Mouse (Mus musculus): ENCODE data around the gene Pdk1. TPM values are rescaled to one million over a fixed set of nuclear protein-coding genes. Genes with fewer than 3 reads are reported as not detected.

The Pdk1 gene
- polyA plus RNA-seq, 1 experiment from 2014 or later: 54.8 TPM

GRCm38 (mm10) chr2:71938716-71939393 lies 65.8 kb downstream of the Pdk1 start:
- Histone ChIP-seq H3K36me3 (no peaks in the 10 kb centered on the region), H3K27ac (no peak overlapping the region), H3K4me2 (no peak overlapping the region), H3K27me3 (no peaks in the 10 kb centered on the region), H3K4me1 (replicated peaks) (no peaks in the 10 kb centered on the region), H3K9me3 (no peaks in the 10 kb centered on the region), H3K9ac (replicated peaks) (no peak overlapping the region), H3K4me3 (replicated peaks) (no peak overlapping the region)
- 67% methylated on average over 6 of the region's 6 CpGs for WGBS
- ATAC-seq (ENCODE audit: insufficient number of reproducible peaks, insufficient read depth, low FRiP score, low TSS enrichment, low read depth): no peak

DNA sequence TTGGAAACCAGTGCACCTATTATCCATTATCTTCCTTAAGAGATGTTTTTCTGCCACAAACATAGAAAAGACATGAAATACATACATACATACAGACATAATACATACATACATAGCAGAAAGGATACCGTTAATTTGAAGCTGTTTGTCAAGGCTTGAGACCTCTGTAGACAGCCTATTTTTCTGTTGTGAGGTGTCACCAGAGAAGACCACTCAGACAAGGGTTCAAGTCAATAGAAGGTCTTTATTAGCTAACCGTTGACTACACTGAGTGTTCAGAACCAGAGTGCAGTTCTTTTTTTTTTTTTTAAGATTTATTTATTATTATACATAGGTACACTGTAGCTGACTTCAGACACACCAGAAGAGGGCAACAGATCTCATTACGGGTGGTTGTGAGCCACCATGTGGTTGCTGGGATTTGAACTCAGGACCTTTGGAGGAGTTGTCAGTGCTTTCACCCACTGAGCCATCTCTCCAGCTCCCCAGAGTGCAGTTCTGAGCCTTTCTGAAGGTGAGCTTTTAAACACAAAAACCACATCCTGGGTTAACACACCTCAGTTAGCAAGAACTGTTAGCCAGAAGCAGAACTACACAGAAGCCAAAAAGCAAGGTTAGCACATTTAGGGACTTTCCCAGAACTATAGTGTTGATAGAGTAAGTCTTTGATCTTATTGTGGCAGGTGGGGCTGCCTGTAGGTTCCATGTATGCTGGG lies 68.1 kb downstream of the Pdk1 start:
- Histone ChIP-seq H3K4me1 (replicated peaks) (no peaks in the 10 kb centered on the region), H3K9ac (replicated peaks) (no peak overlapping the region), H3K27me3 (no peaks in the 10 kb centered on the region), H3K4me2 (no peak overlapping the region), H3K27ac (no peak overlapping the region), H3K4me3 (replicated peaks) (no peak overlapping the region), H3K9me3 (no peaks in the 10 kb centered on the region), H3K36me3 (no peaks in the 10 kb centered on the region)
- WGBS: 93% methylated on average over 3 of the region's 3 CpGs
- ATAC-seq (ENCODE audit: insufficient number of reproducible peaks, insufficient read depth, low FRiP score, low TSS enrichment, low read depth): no peak

DNA sequence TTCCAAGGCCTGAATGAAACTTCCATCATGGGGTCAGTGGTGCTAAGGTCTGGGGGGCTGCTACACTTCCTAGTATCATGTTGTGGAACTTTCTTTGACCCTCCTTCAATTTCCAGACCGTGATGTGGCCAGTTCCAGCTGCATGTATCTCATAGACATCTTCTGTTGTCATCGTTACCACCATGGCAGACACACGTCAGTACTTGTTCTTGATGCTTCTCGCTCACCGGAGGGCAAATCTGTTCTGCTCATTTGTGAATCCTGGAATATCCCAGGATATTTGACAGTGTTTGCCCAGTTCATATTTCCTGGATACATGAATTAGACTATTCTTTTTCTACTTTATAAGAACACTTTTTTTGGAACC lies 68.7 kb downstream of the Pdk1 start:
- H3K27ac ChIP-seq: no peak overlapping the region
- no peak overlapping the region for H3K4me2 ChIP-seq
- 91% methylated on average over 5 of the region's 5 CpGs for WGBS
- no peaks in the 10 kb centered on the region for H3K4me1 ChIP-seq (replicated peaks)
- no peak overlapping the region for H3K4me3 ChIP-seq (replicated peaks)
- H3K9ac ChIP-seq (replicated peaks): no peak overlapping the region
- H3K36me3 ChIP-seq: no peaks in the 10 kb centered on the region
- no peaks in the 10 kb centered on the region for H3K27me3 ChIP-seq
- no peak for ATAC-seq (ENCODE audit: insufficient number of reproducible peaks, insufficient read depth, low FRiP score, low TSS enrichment, low read depth)
- H3K9me3 ChIP-seq: no peaks in the 10 kb centered on the region

GRCm38 (mm10) chr2:71951212-71951611 lies 78.2 kb downstream of the Pdk1 start:
- 73% methylated on average over 4 of the region's 4 CpGs for WGBS
- H3K27ac ChIP-seq: no peak overlapping the region
- no peaks in the 10 kb centered on the region for H3K27me3 ChIP-seq
- H3K4me1 ChIP-seq (replicated peaks): no peaks in the 10 kb centered on the region
- H3K4me3 ChIP-seq (replicated peaks): no peak overlapping the region
- H3K36me3 ChIP-seq: no peaks in the 10 kb centered on the region
- no peaks in the 10 kb centered on the region for H3K9me3 ChIP-seq
- ATAC-seq (ENCODE audit: insufficient number of reproducible peaks, insufficient read depth, low FRiP score, low TSS enrichment, low read depth): no peak
- H3K9ac ChIP-seq (replicated peaks): no peak overlapping the region
- H3K4me2 ChIP-seq: no peak overlapping the region

Other genes starting within 250 kb of the Pdk1 start
- gene Itga6, start 127.6 kb upstream of the Pdk1 start, polyA plus RNA-seq (2016; fragmentation: Nextera tagmentation; extraction: Ambion mirVana): 30.0 and 32.7 TPM in 2 replicates
- gene Rapgef4, start 108.0 kb downstream of the Pdk1 start, polyA plus RNA-seq (2016; fragmentation: Nextera tagmentation; extraction: Ambion mirVana): 2.1 and 2.7 TPM in 2 replicates

Measured in limb, embryonic 12.5 days (tissue).